Mouse (Mus musculus): ENCODE measurements around the gene Rnf24.

DNA sequence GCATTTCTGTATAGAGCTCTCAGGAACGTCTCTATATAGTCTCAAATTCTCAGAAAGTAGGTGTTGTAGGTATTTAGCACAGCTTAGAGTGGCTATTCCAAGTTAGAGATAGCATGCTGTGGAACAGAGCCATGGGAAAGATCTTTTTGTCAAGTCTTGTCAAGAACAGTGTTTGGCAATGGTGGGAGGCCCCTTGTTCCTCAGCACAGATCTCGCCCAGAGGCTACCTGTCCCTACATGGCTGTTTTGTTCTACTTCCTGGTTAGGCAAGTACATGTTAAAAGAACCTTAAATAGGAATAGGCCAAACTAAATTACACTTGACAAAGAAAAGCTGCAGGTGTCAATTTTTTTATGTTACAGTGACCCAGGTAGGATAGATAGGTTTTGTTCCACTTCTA, 52.2 kb downstream of the Rnf24 start:
- TF ChIP-seq CTCF (IDR thresholded peaks at IDR 0.05; ENCODE audit: extremely low read depth, insufficient read depth, low read length), result no peak
- no peak for TF ChIP-seq POLR2A (IDR thresholded peaks at IDR 0.05; ENCODE audit: extremely low read depth, insufficient read depth, low read length)
